Mouse (Mus musculus) neutrophil, adult 5-6 weeks (primary cell): ENCODE measurements at regions not wholly inside any gene's neighbourhood (a gene's known extent, or its start where the extent isn't known, plus 50 kb on each side); places are given as distances from the start of the nearest gene placed in this dataset.
A peak's percentile ranks its signal among the peaks of the same experiment; 100 is the strongest.

Experiments
- ATAC-seq: fragments of 151-379, 151-347 bp; 2 replicates; pipeline ENCODE4 v1.8.0; 2017; ENCODE audit warnings: mild to moderate bottlenecking, moderate TSS enrichment; ENCODE audit not compliant: insufficient number of reproducible peaks, poor library complexity, low FRiP score, severe bottlenecking; ENCODE audit errors: extremely low read depth

- no peak for ATAC-seq
Measured at GRCm38 (mm10) chr9:104496220-104496619, 50.9 kb upstream of the Cpne4 start.

GRCm38 (mm10) chr9:104490696-104491095 is 56.4 kb upstream of the Cpne4 start:
- ATAC-seq = no peak

GRCm38 (mm10) chr9:104489383-104489782 is 57.7 kb upstream of the Cpne4 start:
- ATAC-seq = no peak

- no peak for ATAC-seq
Measured at GRCm38 (mm10) chr9:104482440-104482839, 64.6 kb upstream of the Cpne4 start.

- no peak for ATAC-seq
Measured at GRCm38 (mm10) chr9:104480683-104481082, 66.4 kb upstream of the Cpne4 start.

- no peak for ATAC-seq
Measured at GRCm38 (mm10) chr9:104474831-104475230, 72.3 kb upstream of the Cpne4 start.

- ATAC-seq = no peak
Measured at GRCm38 (mm10) chr9:104467238-104467637, 79.8 kb upstream of the Cpne4 start.

GRCm38 (mm10) chr9:104463701-104464100 is 83.4 kb upstream of the Cpne4 start:
- no peak for ATAC-seq

- ATAC-seq = no peak
Measured at GRCm38 (mm10) chr9:104460133-104460532, 87.0 kb upstream of the Cpne4 start.

- no peak for ATAC-seq
Measured at GRCm38 (mm10) chr9:104457635-104458034, 89.5 kb upstream of the Cpne4 start.

- no peak for ATAC-seq
Measured at GRCm38 (mm10) chr9:104448577-104449165, 98.4 kb upstream of the Cpne4 start.

- ATAC-seq = 0 out of 2 replicates have a peak, but pooled peaks have one; percentile 3
Measured at GRCm38 (mm10) chr9:104444906-104445305, 102.2 kb upstream of the Cpne4 start.

GRCm38 (mm10) chr9:104443236-104443635 is 103.8 kb upstream of the Cpne4 start:
- no peak for ATAC-seq

- no peak for ATAC-seq
Measured at GRCm38 (mm10) chr9:104413021-104413420, 75.5 kb upstream of the Acpp start.

- no peak for ATAC-seq
Measured at GRCm38 (mm10) chr9:104410211-104410610, 72.7 kb upstream of the Acpp start.

GRCm38 (mm10) chr9:104409381-104409780 is 71.8 kb upstream of the Acpp start:
- ATAC-seq = no peak

GRCm38 (mm10) chr9:104408571-104409294 is 71.2 kb upstream of the Acpp start:
- ATAC-seq = no peak

- no peak for ATAC-seq
Measured at GRCm38 (mm10) chr9:104407559-104408376, 70.2 kb upstream of the Acpp start.

- no peak for ATAC-seq
Measured at GRCm38 (mm10) chr9:104407011-104407410, 69.5 kb upstream of the Acpp start.

- no peak for ATAC-seq
Measured at GRCm38 (mm10) chr9:104406491-104406890, 68.9 kb upstream of the Acpp start.
